Mouse (Mus musculus): ENCODE measurements at regions not wholly inside any gene's neighbourhood (a gene's known extent, or its start where the extent isn't known, plus 50 kb on each side); places are given as distances from the start of the nearest gene placed in this dataset.
A peak's percentile ranks its signal among the peaks of the same experiment; 100 is the strongest.

- DNase-seq: no peak
Observed at GRCm38 (mm10) chr3:104586342-104587175, 51.9 kb upstream of the Slc16a1 start.

DNA sequence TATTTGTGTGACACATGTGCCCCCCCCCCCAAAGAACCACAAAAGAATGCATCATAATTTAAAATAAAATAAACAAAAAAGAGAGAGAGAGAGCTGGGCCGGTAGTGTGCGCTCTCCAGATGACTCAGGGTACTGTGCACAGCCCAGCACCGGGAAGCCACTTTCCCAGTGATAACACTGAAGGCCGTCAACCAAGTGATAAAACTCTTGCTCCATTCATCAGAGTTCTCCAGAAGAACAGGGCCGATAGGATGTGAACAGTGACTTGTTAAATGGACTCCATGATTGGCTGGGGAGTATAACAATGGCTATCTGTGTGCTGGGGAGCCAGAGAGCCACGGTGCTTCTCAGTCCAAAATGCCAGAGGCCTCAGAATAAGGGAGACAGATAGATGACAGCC, 53.2 kb upstream of the Slc16a1 start:
- no peak for DNase-seq

DNA sequence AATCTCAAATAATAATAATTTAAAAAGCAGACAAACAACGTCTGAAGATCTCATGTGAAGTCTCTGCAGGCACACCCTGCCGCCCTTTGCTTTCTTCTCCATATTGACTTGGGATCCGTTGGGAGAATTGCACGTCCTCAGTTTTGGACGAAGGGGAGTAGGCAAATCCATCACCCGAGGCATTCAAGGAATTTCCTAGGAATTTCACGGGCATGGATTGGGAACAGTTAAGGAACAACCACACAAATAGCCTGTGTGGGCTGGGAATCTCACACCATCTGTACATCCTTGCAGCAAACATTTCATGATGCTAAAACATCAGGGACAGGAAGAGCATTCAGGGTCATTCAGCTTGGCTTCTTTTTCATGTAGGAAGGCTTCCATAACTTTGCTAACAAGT, 55.2 kb upstream of the Slc16a1 start:
- no peak for DNase-seq

GRCm38 (mm10) chr3:104582521-104582920, 55.9 kb upstream of the Slc16a1 start:
- no peak for DNase-seq

DNA sequence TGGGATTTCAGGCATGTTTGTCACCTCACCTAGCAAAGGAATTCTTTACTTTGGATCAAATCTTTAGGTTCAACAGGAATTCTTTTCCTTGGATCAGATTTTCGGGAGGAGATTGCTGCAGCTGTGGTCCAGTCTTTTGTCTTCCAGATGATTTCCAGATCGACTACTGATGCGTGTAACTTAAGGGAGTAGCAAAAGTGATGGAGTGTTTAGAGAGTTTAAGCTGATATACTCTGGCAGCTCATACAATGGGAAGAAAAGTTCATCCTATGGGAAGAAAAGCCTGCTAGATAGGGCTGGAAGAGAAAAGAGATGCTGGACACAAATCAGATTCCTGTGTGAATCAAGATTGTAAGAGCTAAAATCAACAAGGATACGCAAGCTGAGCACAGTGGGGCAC, 59.3 kb upstream of the Slc16a1 start:
- no peak for DNase-seq

GRCm38 (mm10) chr3:104578374-104578773, 60.1 kb upstream of the Slc16a1 start:
- no peak for DNase-seq

DNA sequence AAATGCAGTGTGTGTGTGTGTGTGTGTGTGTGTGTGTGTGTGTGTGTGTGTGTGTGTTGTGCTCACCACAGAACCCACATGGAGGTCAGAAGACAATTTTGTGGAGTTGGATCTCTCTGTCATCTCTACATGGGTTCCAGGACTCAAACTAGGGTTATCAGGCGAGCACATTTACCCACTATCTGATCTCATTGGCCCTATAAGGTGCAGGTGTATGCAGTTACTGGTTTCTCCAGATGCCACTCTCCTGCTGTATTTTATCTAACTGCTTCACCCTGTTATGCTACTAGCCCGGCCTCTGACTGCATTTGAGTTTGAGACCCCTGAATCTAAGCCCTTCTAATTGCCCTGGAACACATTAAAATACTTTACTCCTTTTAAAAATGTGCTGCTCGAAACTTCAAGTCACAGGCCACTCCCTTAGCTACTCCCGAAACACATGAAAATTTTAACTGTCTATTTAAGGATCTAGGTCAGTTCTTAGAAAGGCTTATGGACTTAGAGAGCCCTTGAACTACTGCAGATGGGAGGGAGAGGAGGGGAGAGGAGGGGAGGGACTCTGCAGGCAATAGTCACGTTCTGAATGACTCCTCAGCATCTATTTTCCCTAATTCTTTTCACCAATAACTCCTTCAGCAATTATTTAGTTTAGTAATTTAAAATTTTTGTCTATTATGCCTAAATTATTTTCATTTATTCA, 61.1 kb upstream of the Slc16a1 start:
- DNase-seq: no peak

DNA sequence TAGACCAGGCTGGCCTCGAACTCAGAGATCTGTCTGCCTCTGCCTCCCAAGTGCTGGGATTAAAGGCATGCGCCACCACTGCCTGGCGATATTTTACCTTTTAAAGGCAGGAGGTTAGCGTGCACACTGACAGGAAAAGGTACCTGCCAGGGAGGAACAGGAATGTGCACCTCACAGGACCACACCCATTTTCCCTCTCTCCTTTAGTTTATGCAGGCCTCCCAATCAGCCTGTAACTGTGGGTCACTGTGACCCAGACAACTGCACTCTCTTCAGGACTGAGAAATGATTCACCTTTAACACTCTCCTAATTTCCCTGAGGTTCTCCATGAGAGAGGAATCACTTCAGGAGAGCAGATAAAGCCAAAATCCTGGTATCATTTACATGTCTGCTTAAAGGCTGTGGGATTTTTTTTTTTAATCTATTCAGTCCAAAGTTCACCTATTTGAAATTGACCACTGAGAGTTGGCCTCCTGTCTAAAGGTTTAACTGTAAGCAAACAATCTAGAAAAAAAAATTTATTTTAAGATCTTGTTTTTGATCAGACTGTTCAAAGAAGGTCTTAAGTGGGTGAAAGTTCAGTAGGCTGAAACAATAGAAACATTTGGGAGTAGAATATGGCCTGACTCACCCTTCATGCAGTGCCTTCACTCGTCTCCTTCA, 61.7 kb upstream of the Lrig2 start:
- no peak for DNase-seq

DNA sequence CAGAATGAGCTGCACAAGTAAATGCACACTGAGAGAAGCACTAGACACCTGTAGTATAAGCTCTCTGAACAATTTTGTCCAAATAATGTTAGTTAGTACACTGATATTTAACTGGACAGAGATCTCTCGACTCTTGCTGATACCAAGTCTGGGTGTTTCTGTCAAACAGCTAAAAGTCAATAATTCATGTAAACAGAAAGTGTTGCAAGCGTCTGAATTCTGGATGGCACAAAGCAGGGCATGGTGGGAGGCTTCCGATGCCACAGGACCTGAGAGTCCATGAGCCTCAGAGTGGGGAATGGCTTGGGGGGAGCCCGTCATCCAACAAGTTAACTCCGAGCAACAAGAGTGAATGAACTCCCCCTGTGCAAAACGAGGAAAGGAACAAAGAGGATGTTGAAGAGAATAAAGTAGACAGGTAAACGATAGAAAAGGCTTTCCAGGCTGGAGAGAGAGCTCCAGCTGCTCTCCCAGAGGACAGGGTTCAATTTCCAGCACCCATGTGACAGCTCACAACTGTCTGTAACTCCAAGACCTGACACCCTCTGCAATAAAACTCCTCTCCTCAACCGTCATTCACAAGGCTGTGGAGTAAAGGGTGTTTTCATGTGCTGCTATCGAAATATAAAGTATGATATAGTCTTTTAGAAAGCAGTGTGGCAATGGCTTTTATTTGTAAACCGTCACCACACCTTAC, 60.4 kb upstream of the Lrig2 start:
- no peak for DNase-seq

DNA sequence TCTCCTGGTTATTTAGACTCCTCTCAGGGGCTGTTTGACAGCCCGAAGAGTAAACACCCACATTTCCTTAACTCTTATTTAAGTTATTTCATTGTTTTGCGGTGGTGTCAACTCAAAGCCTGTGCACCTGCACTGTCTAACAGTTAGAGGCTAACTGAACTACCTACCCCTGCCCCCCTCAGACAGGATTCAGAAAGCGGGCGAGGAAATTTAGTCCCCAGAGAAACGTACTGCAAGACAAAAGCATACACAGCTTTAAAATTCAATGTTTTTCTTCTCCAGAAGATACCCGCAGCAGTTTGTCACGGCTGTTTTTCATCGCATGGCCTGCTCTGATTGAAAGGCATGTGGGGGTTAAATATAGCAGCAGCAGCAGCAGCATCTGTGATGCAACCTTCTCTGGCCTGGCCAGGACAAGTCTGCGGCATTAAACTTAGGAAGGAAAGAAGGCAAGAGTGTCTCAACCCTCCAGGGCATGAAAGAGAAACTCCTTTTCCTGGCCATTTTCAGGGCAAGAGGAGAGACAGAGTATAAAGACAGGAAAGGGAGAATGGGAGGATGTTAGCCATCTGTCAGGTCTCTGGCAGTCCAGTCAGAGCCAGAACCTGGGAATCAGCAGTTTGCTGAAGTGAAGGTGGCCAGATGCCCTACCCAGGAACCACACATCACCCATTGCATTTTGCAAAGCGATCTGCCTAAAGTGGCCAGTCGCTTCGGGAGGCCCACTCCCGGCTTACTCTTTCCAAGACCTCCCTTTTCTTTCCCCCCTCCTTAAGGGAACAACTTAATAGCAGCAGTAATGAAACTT, 53.9 kb upstream of the Lrig2 start:
- peak; percentile 12 for DNase-seq

DNA sequence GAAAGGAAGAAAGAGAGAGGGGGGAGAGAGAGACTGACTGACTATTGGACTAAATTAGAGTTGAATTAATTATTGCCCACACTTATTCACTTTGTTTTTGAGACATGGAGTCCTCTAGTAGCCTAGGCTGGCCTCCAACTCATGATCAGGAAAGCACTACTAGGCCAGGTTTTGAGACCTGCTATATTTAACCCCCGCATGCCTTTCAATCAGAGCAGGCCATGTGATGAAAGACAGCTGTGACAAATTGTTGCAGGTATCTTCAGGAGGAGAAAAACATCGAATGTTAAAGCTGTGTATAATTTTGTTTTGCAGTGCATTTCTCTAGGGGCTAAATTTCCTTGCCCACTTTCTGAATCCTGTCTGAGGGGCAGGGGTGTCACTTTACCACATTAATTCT, 53.1 kb upstream of the Lrig2 start:
- no peak for DNase-seq

GRCm38 (mm10) chr3:104561567-104561966, 49.8 kb upstream of the Lrig2 start:
- no peak for DNase-seq

Measured in embryo, embryonic 11 days (tissue).